Mouse (Mus musculus) right cerebral cortex, adult 18-20 months (tissue): ENCODE measurements around the gene Zfp423.
A peak's percentile ranks its signal among the peaks of the same experiment; 100 is the strongest.
"Not testable (repeated sequence)": the region's sequence is repeated elsewhere in the genome, so short reads cannot be mapped to it uniquely, and the experiment has no call there.

Experiments
- DNase-seq: peaks from one replicate; pipeline ENCODE4 v3.0.0; 2022; ENCODE audit warnings: mixed read lengths

The Zfp423 gene

DNA sequence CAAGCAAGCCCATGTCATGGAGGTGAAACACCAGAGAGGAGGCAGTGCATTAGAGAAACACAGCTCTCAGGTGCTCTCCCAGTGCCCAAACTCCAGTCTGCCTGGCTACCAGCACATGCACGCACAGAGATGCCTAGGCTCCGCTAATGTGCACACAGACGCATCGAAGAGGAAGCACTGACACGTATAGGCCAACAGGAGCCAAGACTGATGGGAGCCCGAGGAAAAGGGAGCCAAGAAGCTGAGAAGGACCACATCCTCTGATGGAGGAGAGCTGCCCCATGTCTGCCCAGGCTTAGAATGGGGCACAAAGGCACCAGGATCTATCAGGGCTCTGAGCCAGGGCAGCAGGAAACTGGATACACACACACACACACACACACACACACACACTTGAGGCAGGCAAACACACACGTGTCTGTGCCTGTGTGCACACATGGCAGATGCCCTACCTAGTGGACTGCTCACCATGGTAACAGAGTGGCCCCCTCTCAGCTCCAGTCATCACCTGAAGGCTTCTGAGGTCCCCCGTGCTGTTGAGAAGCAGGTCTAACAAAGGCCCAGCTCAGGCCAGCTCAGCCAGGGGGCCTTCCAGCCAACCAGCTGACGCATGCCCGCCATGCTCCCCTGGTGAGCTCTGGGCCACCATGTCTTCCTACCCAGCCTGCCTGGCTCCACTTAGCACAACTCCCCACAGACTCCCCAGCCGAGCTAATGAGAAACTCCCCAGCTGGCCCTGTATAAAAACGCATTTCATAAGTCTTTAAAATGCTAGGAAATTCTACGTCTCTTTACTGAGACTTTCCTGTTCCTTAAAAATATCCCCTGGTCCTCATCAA lies 64.0 kb downstream of the Zfp423 start:
- no peak for DNase-seq

DNA sequence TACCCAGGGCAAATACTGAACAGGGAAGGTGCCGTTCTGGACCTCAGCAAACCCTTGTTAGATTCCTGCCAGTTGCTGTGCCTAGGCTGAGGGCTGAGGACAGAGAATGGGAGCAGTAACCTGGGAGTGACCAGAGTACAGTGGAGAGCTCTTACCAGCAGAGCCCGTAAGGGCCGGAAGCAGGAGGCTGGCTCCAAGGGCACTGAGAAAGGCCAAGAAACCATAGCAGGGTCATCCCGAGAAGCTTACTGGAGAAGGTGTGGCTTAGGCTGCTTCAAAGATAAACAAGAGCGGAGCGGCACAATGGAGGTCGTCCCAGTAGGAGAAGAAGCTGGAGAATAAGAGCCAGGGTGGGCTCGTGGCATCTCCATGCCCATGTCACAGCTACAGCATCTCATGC lies 65.1 kb downstream of the Zfp423 start:
- no peak for DNase-seq

DNA sequence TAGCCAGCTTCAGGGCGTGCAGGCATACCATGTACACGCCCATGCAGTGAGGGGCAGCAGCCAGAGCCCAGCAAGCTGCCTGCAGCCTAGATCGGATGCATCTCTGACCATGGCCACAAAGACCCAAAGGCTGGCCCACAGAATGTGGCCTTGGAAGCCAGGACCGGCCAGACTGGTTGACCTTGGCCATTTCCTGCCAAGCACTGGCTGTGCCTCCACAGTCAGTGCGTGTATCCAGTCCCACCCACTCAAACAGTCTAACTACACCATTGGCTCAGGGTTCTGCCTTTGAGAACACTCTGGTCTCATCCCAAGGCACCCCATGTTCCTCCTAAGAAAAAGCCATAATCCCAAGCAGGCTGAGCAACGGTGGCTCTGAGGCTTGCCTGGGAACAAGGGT lies 65.8 kb downstream of the Zfp423 start:
- DNase-seq = no peak

DNA sequence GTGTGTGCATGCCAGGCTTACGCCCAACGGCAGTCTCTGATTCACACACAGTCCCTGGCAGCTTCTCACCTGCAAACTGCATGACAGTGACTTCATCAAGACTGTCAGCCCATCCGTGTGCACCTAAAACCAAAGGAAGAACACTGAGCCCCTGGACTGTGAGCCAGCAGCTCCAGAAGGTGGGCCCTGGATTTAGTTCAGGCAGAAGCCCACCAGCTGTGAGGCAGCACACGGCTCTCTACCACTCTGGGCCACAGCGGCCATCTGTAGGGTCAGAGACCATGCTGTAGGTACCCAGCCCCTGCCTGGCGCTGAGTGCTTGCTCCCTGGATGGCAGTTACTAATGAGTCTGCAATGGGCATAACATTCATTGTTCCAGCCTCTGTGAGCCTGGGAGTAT lies 66.5 kb downstream of the Zfp423 start:
- no peak for DNase-seq

DNA sequence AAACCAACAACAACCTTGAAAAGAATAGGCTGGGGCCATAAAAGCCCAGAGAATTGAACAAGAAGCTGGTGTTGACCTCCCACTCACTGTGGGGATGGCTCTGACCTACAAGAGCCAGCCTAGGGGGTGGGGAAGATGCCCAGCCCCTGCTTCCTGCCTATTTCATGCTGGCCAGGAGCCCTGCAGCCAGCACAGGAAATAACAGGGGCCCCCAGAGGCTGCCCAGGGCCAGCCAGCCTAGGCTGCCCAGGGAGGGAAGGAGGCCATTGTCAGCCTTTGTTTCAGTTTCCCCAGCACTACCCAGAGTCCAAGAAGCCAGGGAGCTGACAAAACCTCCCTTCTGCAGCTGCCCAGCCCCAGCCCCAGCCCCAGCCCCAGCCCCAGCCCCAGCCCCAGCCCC lies 67.5 kb downstream of the Zfp423 start:
- peak; percentile 6 for DNase-seq

DNA sequence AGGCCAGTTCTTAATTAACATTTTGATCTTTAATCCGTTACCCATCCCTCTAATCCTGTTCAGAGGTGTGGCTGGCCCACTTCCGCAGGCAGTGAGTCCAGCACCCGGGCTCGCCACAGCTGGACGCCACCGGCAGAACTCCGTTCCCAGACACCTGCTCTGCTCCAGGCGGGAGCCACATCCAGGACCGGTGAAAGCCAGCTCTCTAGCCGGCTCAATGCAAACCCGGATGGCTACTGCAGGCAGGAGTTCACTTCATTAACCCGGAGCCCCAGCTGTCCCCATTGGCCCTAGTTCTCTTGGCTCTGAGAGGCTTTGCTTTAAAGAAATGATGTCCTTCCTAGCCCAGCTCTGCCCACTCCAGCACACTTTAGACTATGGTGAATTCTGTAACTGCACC lies 71.4 kb downstream of the Zfp423 start:
- no peak for DNase-seq

DNA sequence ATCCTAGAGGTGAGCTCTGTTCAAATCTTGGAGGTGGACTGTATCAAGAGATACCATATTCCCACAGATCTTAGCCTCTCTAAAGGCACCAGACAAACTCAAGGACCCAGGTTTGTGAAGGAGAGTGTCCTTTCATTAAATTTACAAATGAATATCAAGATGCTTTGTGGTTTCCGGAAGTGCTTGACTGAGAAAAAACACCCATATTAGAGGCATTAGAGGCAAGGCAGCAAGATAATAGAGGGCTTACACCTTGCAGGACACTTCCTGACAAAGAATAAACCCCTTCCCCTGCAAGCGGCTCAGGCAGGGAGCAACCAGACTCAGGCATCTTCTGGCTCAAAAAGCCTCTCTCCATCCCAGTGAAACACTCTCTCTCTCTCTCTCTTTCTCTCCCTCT lies 78.3 kb downstream of the Zfp423 start:
- DNase-seq = no peak

DNA sequence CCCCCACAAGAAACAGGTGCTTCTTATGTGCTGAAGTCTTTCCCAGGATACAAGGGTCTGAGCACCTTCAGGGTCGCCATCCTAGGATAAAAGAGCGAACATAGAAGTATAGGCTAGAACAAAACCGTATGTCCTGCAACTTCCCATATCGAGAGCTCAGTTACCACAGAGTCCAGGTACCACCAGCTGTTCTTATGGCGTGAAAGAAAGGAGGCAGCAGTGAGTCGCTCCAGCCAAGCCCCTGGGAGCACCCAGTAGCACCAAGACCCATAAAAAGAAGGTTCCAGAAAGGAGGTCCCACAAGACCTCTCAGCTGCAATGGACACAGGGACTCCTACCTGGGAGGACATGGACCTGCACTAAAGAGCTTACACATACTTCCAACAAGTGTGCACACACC lies 83.5 kb downstream of the Zfp423 start:
- no peak for DNase-seq

DNA sequence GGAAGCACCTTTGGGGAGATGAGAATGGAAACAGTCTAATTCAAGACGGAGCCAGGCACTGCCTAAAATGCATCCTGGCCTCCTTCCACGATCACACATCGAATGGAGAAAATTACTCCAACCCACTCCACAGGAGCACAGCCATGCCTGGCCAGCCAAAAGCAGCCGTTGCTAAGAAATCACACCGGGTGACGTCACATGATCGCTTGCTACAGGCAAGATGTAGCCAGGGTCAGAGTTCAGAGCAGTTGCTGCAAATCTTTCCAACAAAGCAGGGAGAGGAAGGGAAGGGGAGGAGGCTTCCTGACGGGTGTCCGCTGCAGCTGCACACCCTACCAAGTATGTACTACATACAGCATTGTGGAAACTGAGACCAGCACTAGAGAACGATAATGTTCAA lies 83.9 kb downstream of the Zfp423 start:
- peak; percentile 57 for DNase-seq

DNA sequence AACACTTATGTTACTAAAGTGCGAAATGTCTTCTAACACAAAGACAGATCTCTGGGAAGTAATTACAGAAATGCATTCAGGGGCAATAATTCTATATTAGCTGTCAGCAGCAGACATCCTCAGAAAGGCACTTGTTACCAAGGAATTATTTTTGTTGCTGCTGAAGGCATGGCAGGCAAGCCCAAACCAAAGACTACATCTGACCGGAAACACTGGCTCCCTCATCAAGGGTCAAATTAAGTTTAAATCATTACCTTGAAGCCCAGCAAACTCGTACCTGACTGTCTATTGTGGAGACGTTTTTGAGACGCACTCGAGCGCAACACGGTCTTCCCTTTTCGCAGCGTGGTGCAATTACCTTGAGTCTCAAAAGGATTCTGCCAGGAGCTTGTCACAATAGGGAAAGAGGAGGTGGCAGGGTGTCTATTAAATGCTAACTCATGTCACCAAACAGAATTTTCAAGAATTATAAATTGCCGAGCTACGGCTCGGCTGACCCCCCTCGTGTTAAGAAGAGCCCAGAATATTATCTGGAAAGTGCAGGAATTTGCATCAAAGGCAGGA lies 86.3 kb downstream of the Zfp423 start:
- no peak for DNase-seq

DNA sequence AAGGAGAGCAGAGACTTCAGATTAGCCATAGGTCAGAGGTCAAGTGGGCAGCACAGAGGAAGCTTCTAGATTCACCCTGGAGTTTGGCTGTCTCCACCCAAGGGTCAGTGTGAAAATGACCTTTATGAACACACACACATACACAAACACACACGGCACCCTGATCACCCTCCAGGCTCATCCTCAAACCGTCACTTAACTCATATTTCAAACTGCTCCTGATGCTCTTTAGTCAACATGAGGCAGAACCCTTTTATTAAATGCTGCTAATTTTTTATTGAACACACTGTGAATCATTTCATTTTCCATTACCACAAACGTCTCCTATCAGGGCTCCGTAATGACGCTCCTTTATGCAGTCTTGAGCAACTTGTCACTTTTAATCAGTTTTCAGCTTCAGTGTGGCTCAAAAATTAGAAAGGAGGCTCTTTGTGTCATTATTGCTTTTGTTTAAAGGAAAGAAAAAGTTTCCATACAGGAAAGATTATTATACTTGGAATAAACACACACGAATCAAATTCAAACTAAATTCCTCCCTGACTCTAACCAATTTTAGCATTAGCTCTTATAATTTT lies 87.0 kb downstream of the Zfp423 start:
- no peak for DNase-seq

DNA sequence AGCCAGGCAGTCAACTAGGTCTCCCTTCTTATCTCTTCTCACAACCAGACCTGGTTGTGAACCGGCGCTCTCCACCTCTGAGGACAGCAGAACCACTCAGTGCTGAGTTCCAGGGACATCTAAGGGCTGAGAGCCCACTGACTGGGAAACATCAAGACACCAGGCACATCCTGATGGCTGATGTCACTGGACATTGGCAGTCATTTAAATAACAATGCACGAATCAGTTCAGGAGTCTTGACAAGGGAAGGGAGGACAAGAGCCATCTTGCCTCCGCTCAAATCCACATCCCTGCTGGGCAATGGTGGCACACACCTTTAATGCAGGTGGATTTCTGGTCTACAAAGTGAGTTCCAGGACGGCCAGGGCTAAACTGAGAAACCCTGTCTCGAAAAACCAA lies 92.8 kb downstream of the Zfp423 start:
- DNase-seq = no peak

DNA sequence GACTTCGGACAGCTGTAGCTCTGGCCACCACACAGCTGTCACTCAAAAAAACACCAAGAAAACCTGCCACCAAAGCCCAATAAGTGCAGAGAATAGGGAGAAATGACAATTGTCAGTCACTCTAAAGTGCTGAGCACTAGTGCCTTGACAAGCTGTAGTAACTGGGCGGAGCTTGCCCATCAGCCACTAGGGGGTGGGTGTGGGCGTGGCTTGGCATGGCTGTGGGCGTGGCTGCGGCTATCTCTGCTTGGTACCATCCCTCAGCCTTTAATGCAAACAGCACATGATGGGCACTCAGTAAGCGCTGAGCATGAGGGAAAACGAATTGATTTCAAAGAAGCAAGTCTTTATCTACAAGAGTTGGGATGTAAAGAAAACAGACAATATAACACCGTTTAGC lies 95.2 kb downstream of the Zfp423 start:
- DNase-seq = no peak

DNA sequence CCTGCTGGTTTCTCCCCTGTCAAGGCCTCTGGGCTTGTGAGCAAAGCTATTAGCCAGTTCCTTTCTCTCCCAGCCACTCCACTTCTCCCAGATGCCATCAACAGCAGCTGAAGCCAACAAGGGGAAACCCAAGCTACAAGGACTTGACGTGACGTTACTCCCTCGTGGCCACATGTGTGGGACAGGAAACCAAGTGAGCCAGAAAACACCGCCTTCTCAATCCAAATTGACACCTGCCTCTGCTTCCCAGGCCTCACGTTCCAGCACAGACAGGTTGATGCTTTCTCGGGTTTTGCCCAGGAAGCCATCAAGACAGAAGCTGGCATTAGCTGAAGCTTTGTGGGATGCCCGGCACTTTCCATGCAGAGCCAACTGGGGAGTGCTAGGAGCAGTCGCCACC lies 96.3 kb downstream of the Zfp423 start:
- DNase-seq = no peak

DNA sequence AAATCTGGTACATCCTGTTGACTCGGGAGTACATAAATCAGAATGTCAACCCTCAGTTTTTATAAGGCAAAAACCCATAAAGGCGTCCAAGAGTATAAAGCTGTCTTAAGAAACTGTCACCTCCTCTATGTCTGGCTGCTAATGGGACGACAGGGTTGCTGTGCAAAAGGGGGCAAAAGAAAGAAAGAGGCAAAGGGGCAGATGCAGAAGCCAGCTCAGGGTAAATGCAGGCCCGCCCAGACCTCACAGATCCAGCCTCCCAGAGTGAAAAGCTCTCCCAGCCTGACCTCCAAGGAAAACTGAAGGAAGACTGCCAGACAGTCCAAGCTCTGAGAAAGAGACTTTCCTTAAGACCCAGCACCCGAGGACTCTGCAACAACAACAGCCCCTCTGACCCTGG lies 97.7 kb downstream of the Zfp423 start:
- DNase-seq = no peak

DNA sequence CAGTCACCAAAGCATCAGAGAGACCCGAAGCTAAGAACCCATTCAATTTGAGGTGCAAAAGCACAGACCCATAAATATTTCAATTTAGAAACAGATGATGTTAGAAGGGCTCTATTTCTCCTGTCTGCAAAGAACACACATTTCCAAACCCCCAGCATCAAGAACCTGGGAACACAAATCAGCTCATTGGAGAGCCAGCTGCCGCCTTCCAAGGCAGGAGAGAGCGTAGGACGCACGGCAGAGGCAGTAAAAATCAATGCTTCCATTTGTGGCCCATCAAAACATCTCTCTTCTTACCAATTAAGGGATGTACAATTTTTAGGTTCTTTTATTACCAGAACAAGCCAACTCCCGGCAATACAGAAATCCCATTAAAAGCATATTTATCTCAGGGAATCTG lies 98.5 kb downstream of the Zfp423 start:
- DNase-seq = no peak

DNA sequence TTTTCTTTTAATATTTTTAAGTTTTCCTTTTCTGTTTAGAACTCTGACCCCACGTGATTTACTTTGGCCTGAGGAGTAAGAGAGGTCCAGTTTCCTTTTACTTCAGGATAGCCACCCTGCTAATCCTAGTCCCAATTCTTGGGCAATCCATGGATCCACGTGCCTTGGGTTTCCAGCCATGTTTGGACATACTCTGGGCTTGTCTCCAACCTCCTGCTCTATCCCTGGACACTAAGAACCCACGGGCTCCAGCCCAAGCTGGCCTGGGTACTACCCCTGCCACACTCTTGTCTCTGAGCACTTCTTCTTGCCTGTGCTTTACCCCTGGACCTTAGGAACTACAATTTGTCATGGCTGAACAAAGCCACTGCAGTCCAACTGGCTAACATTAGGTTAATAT lies 107.5 kb downstream of the Zfp423 start:
- DNase-seq = no peak

DNA sequence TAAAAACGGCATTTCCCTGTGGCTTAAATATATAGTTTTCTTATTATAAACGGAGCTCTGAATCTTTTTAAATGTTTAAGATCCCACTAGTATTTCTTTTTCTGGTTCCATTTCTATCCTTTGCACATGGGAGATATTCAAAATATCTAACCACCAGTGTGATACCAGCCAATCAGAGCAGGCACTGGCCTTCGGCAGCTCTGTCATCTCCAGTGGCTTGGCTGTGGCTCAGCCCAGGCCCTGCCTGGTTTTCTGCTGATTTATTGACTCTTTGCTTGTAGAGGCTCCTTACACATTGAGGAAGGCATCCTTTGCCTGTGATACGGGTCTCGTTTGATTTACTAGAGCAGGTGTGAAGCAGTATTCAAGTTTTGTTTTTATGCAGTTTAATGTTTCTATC lies 108.0 kb downstream of the Zfp423 start:
- no peak for DNase-seq

DNA sequence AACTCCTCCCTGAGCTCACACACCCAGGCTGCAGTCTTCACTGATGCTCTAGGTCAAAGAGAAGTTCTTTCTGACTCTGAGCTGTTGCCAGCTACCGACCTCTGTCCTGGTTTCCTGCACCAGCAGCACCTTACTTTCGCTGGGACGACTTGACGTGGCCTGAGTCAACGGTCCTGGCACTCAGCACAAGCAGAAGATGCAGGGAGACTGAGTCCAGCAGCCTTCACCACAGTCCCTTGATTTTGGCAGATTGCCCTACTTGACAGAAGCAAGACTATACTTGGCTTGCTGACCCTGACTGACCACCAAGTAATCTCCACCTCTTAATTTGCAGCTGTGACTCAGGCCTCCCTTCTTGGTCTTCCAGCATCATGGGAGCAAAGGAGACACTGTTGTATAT lies 110.6 kb downstream of the Zfp423 start:
- no peak for DNase-seq

DNA sequence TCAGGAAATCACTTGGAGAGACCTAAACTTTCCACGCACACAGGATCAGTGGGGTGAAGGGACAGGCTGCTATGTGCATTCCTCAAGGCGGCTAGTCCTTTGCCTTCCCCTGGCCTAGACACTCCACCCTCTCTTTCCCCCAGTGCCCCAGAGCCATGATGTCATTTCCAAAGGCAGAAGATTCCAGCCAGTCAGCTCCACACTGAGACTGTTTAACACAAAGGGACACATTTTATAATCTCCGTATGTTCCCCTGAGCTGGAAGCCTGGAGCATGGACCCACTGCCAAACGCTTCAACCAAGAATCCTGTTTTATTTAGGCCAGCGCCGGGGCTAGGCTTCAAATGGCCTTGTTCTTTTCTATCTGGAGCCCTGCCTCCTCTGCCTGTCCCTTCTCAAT lies 111.6 kb downstream of the Zfp423 start:
- DNase-seq = no peak

DNA sequence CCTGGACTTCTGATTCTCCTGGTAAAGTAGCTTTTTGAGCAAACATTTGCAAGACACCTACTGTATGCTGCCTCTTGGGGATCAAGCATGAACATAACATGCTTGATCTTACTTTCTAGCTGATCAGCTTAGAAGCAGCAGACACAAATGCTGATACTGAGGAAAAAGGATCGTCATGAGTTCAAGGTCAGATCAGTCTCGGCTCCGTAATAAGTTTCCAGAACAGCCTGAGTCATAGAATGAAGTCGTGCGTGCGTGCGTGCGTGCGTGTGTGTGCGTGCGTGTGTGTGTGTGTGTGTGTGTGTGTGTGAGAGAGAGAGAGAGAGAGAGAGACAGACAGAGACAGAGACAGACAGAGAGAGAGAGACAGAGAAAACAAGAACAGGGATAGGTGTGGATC lies 117.3 kb downstream of the Zfp423 start:
- DNase-seq = not testable (repeated sequence)

DNA sequence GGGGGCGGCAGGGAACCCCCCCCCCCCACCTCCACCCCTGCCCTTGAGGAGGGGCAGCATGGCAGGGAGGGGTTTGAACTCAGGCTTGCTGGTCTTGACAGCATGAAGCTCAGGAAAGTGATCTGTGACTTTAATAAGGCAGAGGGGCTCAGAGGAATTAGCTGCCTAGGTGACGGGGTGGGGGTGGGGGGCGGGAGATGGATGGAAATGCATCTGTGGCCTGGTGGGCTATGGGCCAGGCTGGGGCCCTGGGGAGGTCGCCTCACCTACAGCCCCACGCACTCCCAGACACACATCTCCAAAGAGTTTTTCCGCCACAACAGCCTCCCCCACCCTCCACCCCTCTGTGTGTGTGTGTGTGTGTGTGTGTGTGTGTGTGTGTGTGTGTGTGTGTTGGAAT lies 122.1 kb downstream of the Zfp423 start:
- DNase-seq = no peak

DNA sequence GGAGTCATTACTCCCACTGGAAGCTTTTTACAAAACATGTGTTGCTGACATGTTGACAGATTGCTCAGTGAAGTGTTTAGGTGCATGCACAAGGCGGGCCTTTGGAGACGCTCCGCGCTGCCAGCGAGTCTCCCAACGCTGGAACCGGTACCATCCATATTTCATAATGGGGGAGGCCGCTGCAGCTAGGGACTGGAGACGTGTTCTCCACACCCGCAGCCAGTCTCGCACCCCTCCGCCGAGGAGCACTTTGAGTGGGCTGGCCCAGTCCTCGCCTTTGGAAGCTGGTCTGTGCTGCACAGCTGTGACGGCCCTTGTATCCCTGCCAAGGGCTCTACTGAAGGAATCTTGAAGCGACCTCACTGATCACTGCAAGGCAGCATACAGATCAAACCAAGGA lies 122.5 kb downstream of the Zfp423 start:
- DNase-seq = peak; percentile 74

DNA sequence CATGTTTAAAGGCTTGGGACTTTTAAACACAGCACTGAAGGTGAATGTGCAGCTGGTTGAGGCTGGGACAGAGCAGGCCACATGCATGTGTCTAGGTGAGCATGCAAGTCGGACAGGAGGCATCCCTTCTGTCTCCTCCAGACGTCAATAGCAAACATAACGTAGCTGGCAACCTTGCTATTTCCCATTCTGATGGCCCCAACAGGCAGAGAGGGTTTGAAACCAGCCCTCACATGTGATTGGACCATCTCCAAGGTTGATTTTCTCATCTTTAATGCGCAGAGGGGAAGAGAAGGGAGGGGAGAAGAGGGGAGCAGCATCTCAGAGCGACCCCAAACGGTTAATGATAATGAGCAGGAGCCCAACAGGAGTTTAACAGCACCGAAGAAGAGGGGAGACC lies 123.5 kb downstream of the Zfp423 start:
- no peak for DNase-seq

DNA sequence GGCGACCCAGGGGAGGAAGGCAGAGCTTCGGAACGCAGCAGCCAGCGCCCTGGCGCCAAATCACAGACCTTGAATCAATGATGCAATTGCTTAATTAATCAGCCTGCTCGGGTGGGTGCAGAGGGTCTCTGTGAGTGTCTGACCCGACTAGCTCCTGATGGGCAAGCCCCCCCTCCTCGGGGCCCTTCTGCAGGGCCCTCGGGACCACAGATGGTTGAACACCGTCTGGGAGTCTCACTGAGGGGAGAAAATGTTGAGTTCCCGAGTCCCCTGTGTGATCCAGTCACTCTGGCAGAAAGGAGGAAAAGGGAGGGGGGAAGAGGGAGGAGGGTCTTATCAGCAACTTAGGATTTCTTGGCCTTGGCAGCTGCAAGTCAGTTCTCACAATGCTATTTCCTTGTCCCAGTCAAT lies 124.0 kb downstream of the Zfp423 start:
- DNase-seq = no peak
